Mouse (Mus musculus) heart, adult 18-20 months (tissue): Measurements from ENCODE around the gene Serhl. TPM values are rescaled to one million over a fixed set of nuclear protein-coding genes. Genes with fewer than 3 reads are reported as not detected.

Source experiments
- DNase-seq, 2 experiments: peaks; one replicate each; pipeline ENCODE4 v3.0.0; 2021 to 2022; ENCODE audit warnings: mixed read lengths in 1 of 2
- total RNA-seq, 2 experiments: library from RNA; stranded (reverse); gene quantifications; 2 replicates each; pipeline ENCODE4 v1.2.3; 2021

The Serhl gene
- total RNA-seq, 2 experiments from 2014 or later = 46.1 to 55.5 TPM

GRCm38 (mm10) chr15:83162818-83163485, 73.6 kb downstream of the Serhl start:
- no peak for DNase-seq

- DNase-seq = peak; percentile 80 to 93
These were observed 75.7 kb downstream of the Serhl start for GRCm38 (mm10) chr15:83164971-83165471.

GRCm38 (mm10) chr15:83165526-83166315, 76.4 kb downstream of the Serhl start:
- DNase-seq = peak in 1 of 2 experiments; percentile 1

Other genes with a start within 250 kb of the Serhl start
- gene Tcf20, start 101.6 kb upstream of the Serhl start, total RNA-seq = 10 to 100 TPM; 48.2 to 56.6 TPM
- 1 to 10 TPM; 1.5 to 2.0 TPM for gene Nfam1, start 56.2 kb upstream of the Serhl start, total RNA-seq
- 10 to 100 TPM; 28.6 to 37.9 TPM for gene Rrp7a, start 33.3 kb downstream of the Serhl start, total RNA-seq
- gene Poldip3, start 59.9 kb downstream of the Serhl start, total RNA-seq = 10 to 100 TPM; 23.1 to 26.2 TPM
- gene Cyb5r3, start 83.1 kb downstream of the Serhl start, total RNA-seq = 10 to 100 TPM; 83.9 to 93.0 TPM
- 1 to 10 TPM; 7.0 to 7.2 TPM for gene A4galt, start 162.3 kb downstream of the Serhl start, total RNA-seq